Mouse (Mus musculus) brain, embryonic 18.5 days (tissue): ENCODE data around the gene Aldh16a1.
"Not testable (repeated sequence)": the region's sequence is repeated elsewhere in the genome, so short reads cannot be mapped to it uniquely, and the experiment has no call there.

Source experiments
- DNase-seq: peaks from one replicate; pipeline ENCODE4 v3.0.0-alpha.2; 2012; ENCODE audit warnings: low read depth, low spot score

Aldh16a1 gene

DNA sequence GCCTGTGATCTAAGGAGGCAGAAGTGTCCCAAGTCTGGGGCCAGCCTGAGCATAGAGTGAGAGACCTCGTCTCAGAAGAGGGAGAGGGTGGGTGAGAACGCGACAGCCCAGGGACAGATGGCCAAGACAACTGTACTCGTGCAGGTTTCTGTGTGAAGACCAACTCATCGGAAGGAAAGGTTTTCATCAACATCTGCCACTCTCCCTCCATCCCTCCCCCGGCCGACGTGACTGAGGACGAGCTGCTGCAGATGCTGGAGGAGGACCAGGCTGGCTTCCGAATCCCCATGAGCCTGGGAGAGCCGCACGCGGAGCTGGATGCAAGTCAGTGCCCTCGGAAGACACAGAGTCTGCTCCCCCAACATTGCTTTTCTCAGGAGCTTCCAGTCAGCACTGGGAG lies 3.1 kb upstream of the Aldh16a1 start:
- no peak for DNase-seq

DNA sequence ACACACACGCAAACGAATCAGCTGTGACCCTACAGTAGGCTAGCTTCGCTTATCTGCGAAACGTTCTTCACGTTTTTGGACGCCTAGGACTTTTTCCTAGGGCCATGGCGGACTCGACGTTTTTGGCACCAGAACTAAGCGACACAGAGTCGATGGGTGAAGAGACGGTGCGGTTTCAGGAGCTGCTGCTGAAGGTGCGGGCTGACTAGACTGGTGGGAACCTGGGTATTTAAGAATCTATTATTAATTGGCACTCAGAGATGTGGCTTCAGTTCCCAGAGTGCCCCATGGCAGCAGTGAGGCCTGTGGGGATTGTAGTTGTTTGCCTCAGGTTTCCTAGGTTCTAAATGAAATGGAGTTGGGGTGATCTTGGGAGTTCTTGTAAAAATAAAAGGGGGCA lies 1.8 kb upstream of the Aldh16a1 start:
- no peak for DNase-seq

DNA sequence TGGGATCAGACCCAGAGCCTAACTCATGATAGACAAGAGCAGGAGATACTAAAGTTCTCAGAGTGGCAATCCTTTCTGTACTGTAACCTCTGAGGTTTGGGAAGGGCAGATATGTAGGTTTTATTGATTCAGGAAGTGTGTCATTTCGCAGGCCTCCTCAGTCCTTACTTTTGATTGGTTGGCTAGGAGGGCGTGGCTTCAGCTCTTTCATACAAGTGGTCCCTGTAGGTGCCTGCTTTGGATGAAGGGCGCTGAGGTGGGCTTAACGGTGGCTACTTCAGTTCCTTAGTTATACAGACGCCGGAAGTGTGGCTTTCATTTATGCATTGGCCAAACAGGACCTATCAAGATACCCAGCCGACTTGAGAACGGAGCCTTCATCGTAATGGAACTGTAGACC lies 1.2 kb upstream of the Aldh16a1 start:
- DNase-seq = no peak

DNA sequence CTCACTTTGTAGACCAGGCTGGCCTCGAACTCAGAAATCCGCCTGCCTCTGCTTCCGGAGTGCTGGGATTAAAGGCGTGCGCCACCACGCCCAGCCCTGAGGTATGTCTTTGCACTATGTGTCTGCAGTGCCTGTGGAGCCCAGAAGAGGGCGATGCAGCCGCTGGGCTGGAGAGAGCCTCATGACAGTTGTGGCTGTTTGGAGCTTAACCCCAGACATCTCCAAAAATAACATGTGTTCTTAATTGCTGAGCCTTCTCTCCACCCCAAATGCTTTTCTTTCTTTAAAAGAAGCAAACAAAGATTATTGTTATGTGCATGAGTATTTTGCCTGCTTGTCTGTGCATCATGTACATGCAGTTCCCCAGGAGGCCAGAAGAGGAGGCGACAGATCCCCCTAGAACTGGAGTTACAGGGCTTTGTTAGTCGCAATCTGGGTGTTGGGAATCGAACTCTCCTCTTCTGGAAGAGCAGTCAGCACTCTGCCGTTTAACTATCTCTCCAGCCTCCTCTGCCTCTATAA lies 670 bp upstream of the Aldh16a1 start:
- no peak for DNase-seq

DNA sequence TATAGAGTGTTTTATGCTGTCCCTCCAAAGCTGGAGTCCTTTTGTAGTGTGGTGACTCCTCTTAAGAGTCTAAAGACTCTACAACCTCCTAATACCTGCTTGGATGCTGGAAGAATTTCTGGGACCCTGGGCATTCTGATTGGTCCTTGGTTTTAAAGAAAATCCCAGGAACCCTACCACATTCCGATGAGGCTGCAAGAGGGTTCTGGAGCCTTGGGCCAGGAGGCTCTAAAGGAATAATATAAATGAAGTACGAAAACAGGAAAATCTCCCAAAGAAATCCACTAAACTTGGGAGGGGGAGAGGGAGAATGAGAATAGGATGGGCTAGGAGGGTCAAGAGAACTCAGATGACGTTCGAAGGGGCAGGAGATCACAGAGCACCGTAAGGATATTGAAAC lies 798 bp downstream of the Aldh16a1 start:
- no peak for DNase-seq

DNA sequence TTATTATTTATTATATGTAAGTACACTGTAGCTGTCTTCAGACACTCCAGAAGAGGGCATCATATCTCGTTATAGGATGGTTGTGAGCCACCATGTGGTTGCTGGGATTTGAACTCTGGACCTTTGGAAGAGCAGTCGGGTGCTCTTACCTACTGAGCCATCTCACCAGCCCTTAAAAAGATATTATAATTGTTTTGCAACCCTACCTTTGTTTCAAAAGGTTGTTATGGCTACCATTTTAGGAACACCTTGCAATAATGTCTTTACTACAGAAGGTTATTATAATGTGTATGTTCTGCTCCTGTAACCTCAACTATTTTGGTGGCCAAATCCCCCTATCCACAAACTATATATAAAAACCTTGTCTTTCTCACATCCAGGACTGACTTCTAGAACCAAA lies 1.3 kb downstream of the Aldh16a1 start:
- DNase-seq = not testable (repeated sequence)

DNA sequence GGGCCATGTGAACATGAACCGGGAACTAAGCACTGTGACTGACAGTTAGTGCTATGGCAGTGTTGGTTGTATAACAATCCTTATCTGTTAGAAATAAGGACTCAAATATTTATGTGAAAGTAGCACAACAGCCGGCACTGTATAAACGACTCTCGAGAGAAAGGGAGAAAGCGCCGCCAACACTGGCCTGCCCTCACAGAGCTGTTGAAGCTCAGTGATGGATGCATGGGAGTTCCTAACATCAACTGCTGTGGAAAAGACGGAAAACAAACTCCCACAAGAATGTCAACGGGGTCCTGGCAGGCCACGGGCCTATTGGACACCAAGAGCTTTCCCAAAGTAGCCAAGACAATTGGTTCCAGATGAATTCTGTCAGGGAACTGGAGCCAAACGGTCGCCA lies 3.1 kb downstream of the Aldh16a1 start:
- no peak for DNase-seq

DNA sequence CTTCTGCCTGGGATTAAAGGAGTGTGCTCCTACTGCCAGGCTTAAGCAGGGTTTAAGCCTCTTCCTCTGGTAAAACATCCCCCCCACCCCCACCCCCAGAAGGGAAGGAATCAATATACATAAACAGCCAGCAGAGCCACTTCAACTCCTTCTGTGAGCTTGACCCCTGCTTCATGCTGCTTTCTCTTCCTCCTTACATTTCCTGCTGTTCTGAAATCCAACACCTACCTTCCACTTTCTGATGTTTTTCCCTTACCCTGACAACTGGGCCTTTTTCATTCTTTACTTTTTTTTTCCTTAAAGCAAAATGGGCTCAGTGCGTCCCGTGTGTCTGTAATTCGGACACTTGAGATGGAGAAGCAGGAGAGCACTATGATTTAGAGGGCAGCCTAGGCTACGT lies 4.1 kb downstream of the Aldh16a1 start:
- no peak for DNase-seq

DNA sequence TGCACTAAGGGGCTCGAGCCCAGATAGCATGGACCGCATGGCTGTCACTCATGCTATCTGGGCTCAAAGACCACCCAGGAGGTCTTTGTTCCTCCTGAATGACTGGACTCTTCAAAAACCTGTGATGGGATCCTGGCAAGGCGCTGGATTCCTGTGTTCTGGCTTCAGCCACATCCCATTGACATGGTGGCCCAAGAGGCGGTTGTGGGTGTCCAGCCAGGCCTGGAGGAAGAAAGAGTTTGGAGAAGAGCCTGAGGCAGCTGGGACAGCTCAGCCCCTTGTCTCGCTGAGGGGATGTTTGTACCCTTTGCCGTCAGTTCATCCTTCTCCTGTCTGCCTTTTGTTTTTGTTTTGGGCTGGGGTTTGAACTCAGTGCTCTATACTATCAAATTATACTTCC lies 4.8 kb downstream of the Aldh16a1 start:
- no peak for DNase-seq

DNA sequence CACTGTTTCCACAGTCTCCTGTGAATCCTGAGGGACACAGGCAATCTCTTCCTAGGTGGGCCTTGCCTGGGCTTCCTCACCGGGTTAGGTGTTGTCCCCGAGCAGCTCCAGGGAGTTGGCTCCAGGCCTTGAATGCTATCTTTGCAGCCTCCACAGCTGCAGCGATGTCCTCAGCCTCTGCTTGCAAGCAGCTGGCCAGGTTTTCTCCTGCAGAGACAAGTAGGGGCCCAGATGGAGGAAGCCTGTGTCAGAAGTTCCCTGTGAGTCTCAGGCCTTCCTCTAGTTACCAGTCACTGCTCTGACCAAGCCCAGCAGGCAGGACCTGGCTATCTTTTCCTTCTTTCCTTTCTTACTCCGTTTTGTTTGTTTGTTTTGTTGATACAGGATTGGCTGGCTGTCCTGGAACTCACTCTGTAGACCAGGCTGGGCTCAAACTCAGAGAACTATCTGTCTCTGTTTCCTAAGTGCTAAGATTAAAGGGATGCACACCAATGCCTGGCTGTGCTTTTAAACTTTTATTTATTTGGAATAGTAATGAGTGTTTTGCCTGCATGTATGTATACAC lies 5.8 kb downstream of the Aldh16a1 start:
- no peak for DNase-seq

DNA sequence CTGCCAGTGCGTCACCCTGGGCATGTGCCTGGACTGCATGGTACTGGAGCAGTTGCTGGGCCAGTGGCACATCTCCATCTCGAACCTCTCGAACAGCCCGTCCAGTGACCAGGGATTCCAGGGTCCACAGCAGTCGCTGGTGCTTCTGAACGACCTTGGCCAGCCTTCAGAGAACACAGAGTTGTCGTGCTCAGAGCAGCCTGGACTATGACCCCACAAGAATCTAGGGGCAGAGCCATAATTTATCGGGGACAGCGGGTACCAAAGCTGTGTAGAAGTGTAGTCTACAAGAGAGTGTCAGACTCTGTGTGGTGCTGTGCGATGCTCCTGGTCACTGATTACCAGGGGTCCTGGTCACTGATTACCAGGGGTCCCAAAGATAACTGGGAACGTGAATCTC lies 6.5 kb downstream of the Aldh16a1 start:
- no peak for DNase-seq

DNA sequence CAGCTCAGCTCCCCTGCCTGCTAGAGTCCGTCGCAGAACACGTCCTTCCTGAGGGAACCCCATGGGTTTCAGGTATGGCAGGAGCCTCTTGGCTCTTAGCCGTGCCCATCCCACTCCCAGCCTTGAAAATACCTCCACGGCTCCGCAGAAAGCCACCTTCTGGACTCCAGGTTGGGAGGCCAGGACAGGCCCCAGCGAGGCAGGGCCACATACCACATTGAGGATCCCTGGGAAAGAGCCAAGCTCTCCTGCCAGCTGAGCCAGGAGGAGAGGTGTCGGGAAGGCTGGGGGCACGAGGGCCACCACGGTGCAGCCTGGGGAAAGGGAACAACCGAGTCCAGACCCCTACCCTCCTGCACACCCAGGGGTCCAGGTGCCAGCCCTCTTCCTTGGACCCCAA lies 7.1 kb downstream of the Aldh16a1 start:
- DNase-seq = no peak

DNA sequence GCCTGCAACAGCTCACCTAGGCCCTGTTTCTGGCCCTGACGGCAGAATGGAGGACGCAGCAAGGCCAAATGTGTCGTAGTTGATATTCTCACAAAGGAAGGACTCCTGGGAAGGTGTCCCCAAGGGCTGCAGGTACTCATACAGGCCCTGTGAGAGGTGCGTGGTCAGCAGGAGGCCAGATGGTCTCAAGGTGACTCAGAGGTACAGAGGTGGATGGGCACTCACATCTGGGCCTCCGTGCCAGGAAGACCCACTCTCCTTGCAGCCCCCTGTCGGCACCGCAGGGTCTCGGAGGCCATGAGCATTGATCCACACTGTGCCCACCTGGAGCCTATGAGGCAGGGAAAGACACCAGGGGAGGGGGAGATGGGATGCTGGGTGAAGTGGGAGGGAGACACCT lies 8.9 kb downstream of the Aldh16a1 start:
- no peak for DNase-seq

DNA sequence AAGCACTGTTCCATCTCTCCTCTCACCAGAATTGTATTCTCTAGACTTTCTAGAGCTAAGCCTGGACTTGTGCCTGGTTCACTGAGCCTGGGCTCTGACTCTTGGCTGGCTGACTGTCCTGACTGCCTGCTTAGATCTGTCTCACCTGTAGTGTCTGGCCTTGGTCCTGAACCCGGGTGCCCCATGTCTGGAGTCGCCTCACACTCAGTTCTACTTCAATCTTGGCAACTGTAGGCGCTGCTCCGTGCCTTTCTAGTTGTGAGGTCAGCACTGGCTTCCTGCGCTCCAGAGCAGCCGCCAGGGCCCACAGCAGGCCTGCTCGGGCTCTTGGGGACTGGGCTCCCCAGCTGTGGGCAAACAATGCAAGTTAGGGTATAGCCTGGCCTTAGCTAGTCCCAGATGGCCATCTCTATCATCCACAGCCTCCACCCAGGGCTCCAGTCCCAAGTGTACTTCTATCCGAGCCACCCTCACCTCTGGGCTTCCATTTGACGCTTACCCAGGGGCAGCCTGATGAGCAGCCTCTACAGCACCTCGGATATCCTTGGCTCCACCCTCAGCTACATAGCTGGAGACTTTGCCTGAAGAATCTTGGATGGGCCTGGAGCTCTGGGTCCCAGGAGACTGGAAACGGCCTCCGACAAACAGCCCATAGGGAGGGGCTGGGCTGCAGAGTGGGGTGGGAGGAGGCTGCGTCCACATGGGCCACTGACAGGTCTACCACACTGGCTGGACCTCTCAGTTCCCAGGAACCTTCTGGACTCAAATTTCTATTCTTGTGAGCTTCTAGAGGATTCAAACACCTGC lies 9.8 kb downstream of the Aldh16a1 start:
- DNase-seq = no peak

DNA sequence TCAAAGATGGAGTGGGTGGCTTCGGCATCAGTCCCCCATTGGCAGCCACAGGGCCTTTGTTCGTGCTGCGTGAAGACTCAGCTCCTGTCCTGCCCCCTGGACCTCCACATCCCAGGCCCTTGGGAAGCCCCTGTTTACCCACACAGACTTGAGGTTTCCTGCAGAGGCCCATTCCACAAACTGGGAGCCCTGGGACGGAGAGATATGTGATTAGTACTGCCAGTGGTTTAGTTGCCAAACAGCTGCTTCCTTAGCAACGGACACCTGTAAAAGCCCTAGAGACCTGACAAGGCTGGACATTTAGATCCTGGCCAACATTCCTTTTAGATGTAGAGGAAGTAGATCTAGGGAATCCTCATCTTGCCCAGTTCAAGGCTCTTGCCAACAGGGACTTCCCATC lies 12.5 kb downstream of the Aldh16a1 start:
- no peak for DNase-seq

DNA sequence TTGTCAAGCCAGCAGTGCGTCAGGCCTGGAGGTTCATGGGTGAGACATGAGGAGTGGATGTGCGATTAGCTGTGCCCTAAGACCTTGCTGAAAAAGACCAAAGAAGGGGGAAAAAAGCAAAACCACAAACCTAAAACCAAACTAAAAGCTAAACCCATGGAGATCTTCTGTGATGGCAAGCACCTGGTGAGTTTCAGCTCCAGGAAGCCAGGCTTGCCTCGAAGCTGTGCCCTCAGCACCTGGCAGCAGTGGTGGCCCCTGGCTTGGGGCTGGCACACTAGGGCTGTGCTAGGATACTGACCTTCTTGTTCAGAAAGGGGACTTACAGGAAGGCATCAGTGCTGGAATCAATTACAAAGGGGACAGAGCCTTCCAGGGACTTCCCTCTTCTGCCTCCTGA lies 13.1 kb downstream of the Aldh16a1 start:
- no peak for DNase-seq

DNA sequence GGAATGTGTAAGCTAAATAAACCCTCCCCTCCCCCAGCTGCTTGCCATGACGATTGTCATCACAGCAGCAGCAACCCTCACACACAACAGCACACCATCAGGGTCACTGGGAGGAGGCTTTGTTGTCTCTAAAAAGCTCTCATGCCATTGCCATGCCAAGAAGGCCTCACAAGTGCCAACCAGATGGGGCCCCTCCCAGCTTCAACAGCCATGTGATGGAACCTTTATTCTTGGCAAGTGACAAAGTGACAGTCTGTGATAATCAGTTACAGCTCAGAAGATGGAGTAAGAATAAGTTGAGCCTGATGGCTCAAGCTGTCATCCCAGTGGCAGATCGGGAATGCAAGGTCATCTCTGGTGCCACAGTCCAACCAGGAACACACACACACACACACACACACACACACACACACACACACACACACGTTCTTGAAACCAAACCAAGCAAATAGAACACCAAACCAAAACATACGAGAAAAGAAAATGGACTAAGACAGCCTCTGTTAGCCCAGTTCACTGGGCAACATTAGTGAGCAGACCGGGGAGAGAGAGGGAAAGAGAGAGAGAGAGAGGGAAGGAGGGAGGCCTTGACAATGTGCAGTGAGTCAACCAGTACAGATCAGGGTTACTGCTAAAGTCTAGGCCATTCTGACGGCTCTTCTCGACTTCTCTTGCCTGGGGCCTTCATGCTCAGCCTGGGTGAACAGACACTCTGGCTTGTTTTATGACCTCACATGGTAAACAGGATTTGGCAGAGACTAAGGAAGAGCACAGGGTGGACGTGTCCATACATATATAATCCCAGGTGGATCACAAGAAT lies 14.3 kb downstream of the Aldh16a1 start:
- no peak for DNase-seq

DNA sequence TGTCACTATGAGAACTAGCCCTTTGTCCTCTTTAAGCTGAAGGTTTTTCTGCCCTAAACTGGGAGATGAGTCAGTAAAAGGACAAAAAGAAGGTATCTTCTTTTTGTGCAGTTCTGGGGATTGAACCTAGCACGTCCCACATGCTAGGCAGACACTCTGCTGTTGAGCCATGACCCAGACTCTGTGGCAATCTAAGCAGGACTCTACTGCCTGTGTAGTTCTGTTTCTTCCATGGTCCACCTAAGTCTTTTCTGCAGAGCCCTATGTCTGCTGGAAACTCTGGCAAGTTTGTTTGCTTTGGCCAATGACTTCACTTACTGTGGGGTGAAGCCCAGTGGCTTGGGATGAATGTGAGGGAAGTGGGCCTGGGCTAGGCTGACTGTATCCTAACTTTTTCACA lies 16.0 kb downstream of the Aldh16a1 start:
- DNase-seq = no peak

DNA sequence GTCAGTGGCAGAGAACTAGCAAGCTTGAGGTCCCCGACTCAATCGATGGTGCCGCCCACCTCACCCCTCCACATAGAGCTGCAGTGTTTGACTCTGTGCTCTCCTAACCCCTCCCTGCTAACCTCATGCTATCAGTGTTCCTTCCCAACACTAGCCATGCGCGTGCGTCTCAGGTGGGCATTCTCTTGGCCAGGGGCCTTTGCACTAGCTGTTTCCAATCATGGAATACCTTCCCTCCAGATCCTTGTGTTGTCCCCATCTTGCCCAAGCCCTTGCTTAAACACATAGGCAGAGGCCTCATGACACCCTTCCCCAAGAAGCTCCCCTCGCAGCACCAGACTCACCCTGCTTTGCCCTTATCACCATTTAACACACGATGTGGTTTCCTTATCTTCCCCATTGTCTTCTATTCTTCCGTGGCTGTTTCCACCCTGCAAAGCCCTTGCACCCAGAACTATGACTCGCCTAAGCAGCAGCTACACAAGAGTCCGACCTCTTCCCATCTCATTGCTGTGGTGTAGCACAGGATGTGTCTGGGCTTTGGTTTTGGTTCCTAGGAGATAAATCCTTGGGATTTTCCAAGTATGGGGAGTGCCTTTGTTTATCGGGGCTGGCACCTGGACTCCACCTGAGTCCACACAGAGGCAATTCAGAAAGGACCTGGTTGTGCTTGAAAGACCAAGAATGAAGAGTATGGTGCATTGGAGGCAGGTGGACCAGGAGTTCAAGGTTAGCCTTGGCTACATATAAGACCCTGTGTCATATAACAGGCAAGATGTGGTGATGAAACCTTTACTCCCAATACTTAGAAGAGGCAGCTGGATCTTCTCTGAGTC lies 17.0 kb downstream of the Aldh16a1 start:
- DNase-seq = no peak

DNA sequence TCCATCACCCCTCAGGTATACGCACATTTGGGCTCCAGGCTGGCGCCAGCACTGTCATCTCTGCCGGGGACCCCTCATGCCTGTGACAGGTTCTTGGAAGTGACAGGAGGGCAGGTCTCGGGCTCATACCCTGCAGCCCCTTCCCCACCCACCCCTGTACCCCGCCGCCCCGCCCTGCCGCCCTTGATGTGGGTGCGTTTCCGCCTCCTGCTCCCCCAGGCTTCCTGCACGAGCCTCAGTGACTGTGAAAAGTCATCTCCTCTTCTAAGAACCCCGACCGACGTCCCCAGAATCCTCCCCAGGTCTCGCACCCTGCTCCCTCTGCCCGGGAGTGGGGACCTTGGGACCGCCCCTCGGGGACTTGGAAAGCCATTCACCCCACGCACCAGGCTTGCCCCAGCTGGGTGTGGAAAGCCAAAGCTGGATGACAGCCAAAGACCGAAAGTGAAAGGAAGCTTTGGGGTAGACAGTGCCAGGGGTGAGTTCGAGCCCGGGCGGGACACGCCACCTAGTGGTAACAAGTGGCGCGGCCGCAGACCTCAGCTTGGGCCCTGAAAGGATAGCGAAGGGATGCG lies 18.3 kb downstream of the Aldh16a1 start, which contains the start of the genes Gm45713 and Flt3l:
Gm45713 (minus strand) TSS at position 239 of the 575 bp plus-strand sequence.
Flt3l (minus strand) TSS at position 440 of the 575 bp plus-strand sequence.
- DNase-seq = no peak

DNA sequence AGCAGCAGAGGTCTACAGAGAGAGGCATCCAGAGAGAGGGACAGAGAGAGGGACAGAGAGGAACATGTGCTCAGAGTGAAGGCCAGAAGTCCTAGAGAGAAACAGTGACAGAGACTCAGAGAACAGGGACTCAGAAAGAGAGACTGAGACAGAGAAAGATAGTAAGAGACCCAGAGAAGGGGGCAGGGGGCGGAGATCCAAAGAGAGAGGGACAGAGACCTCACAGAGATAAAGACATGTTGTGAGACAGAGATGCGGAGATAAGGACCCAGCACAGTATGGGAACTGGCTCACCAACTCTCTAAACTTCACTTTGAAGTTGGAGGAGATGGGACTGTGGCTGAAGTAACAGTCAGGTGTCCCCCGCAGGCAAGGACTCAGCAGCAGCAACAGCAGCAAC lies 19.0 kb downstream of the Aldh16a1 start:
- DNase-seq = no peak
